Mouse (Mus musculus) forebrain, postnatal 0 days (tissue): ENCODE results near the gene Aldh16a1. TPM values are rescaled to one million over a fixed set of nuclear protein-coding genes. Genes with fewer than 3 reads are reported as not detected.
A peak's percentile ranks its signal among the peaks of the same experiment; 100 is the strongest.
"Not testable (repeated sequence)": the region's sequence is repeated elsewhere in the genome, so short reads cannot be mapped to it uniquely, and the experiment has no call there.

Source experiments
- ATAC-seq: fragments of 200-750 bp; cut with Nextera tagmentation; 2 replicates; pipeline ENCODE4 v1.8.0; 2017; ENCODE audit warnings: mild to moderate bottlenecking, moderate library complexity
- DNase-seq: peaks from one replicate; pipeline ENCODE4 v3.0.0-alpha.2; 2015
- H3K27ac ChIP-seq: fragments of 300-500 bp; sonication (generic); 2 replicates; pipeline ENCODE4 v1.5.1; 2014; ENCODE audit warnings: low read depth, mild to moderate bottlenecking, antibody characterized with exemption, low read length, moderate library complexity, mixed read lengths
- H3K27me3 ChIP-seq: fragments of 300-500 bp; sonication (generic); 2 replicates; pipeline ENCODE4 v1.6.1; 2014; ENCODE audit warnings: mild to moderate bottlenecking, low read length, mixed read lengths; ENCODE audit not compliant: insufficient read depth
- H3K36me3 ChIP-seq: fragments of 300-500 bp; sonication (generic); 2 replicates; pipeline ENCODE4 v1.6.1; 2014; ENCODE audit warnings: mild to moderate bottlenecking, moderate library complexity; ENCODE audit not compliant: insufficient read depth
- H3K4me1 ChIP-seq: fragments of 300-500 bp; sonication (generic); 2 replicates; pipeline ENCODE4 v1.6.1; 2014; ENCODE audit warnings: antibody characterized with exemption; ENCODE audit not compliant: insufficient read depth
- H3K4me2 ChIP-seq: fragments of 300-500 bp; sonication (generic); 2 replicates; pipeline ENCODE4 v1.6.1; 2014; ENCODE audit warnings: low read depth, mild to moderate bottlenecking, moderate library complexity
- H3K4me3 ChIP-seq: fragments of 300-500 bp; sonication (generic); 2 replicates; pipeline ENCODE4 v1.5.1; 2014; ENCODE audit warnings: low read depth, low read length, mixed read lengths
- H3K9ac ChIP-seq: fragments of 300-500 bp; sonication (generic); 2 replicates; pipeline ENCODE4 v1.6.1; 2014; ENCODE audit warnings: mild to moderate bottlenecking
- H3K9me3 ChIP-seq: fragments of 300-500 bp; sonication (generic); 2 replicates; pipeline ENCODE4 v1.6.1; 2016; ENCODE audit warnings: low read length
- CTCF ChIP-seq: sonication (generic); IDR thresholded peaks from 2 replicates; pipeline ENCODE4 v1.5.1; 2016; ENCODE audit warnings: antibody characterized with exemption, control low read depth, low read depth
- WGBS: fragments of 180-500 bp; shearing (Covaris S2); extraction: QIAGEN DNeasy Blood & Tissue Kit; methylation state at CpG from one replicate; pipeline ENCODE4 v1.1.7; 2014; 5-methylcytosine and 5-hydroxymethylcytosine counted together
- polyA plus RNA-seq: library from polyadenylated mRNA; unstranded; fragments of >200 nt; fragmentation: Nextera tagmentation; extraction: Ambion mirVana; gene quantifications from 2 replicates; pipeline ENCODE4 v1.2.1, GENCODE M21; 2015
- total RNA-seq: library from RNA; depleted of rRNA; stranded (reverse); fragments of >200 nt; gene quantifications from 2 replicates; pipeline ENCODE4 v1.2.3, GENCODE M21; 2014

Aldh16a1 gene
- total and polyA plus RNA-seq, 2 experiments from 2014 or later, result 13.3 to 14.2 TPM

GRCm38 (mm10) chr7:45129318-45129717 lies 25.1 kb downstream of the Aldh16a1 start:
- H3K27me3 ChIP-seq, result no peaks in the 10 kb centered on the region
- no peaks in the 10 kb centered on the region for H3K9me3 ChIP-seq
- TF ChIP-seq CTCF, result no peak
- H3K36me3 ChIP-seq, result peaks cover 25% of the 10 kb centered on the region
- H3K27ac ChIP-seq, result peak overlapping the region; percentile 93
- peak overlapping the region; percentile 57 for H3K4me2 ChIP-seq
- DNase-seq, result no peak
- peak overlapping the region; percentile 73 for H3K9ac ChIP-seq
- WGBS, result 1% methylated on average over 17 of the region's 17 CpGs
- H3K4me3 ChIP-seq, result peak overlapping the region; percentile 44
- H3K4me1 ChIP-seq, result peaks cover 7% of the 10 kb centered on the region; the same call in 1 of the 2 replicates
- ATAC-seq, result no peak

- Histone ChIP-seq H3K36me3 (peaks cover 25% of the 10 kb centered on the region), H3K4me2 (peak within 1 kb of the TSS; percentile 74), H3K27me3 (no peaks in the 10 kb centered on the region), H3K27ac (peak within 1 kb of the TSS; percentile 93), H3K9ac (peak within 1 kb of the TSS; percentile 99), H3K9me3 (no peaks in the 10 kb centered on the region), H3K4me1 (peaks cover 7% of the 10 kb centered on the region; the same call in 1 of the 2 replicates), H3K4me3 (peak within 1 kb of the TSS; percentile 98)
- DNase-seq, result peak; percentile 100
- peak; percentile 91 for TF ChIP-seq CTCF
- 3% methylated on average over 47 of the region's 48 CpGs for WGBS
- ATAC-seq, result peak; percentile 91
Observed at GRCm38 (mm10) chr7:45128624-45129246, 25.6 kb downstream of the Aldh16a1 start, which contains the start of gene Rpl13a. Gene Rpl13a (minus strand): TSS chr7:45128761.

GRCm38 (mm10) chr7:45127700-45128224 lies 26.6 kb downstream of the Aldh16a1 start:
- Histone ChIP-seq H3K27ac (peak overlapping the region; percentile 89), H3K36me3 (peaks cover 27% of the 10 kb centered on the region), H3K4me3 (peak overlapping the region; percentile 98), H3K4me2 (peak overlapping the region; percentile 74), H3K4me1 (peaks cover 14% of the 10 kb centered on the region), H3K27me3 (no peaks in the 10 kb centered on the region), H3K9me3 (no peaks in the 10 kb centered on the region), H3K9ac (peak overlapping the region; percentile 99)
- no peak for ATAC-seq
- WGBS, result under 1% methylated on average over 6 of the region's 6 CpGs
- TF ChIP-seq CTCF, result no peak
- DNase-seq, result peak; percentile 20

- 45% methylated on average over 21 of the region's 21 CpGs for WGBS
Observed at GRCm38 (mm10) chr7:45126844-45127699, 27.3 kb downstream of the Aldh16a1 start.

GRCm38 (mm10) chr7:45126147-45126843 lies 28.1 kb downstream of the Aldh16a1 start:
- Histone ChIP-seq H3K9me3 (no peaks in the 10 kb centered on the region), H3K4me3 (no peak overlapping the region), H3K4me1 (peaks cover 14% of the 10 kb centered on the region), H3K4me2 (no peak overlapping the region), H3K9ac (no peak overlapping the region), H3K27me3 (no peaks in the 10 kb centered on the region), H3K36me3 (peaks cover 42% of the 10 kb centered on the region), H3K27ac (no peak overlapping the region)
- DNase-seq (no peak), ATAC-seq (no peak)
- 75% methylated on average over 17 of the region's 17 CpGs for WGBS
- no peak for TF ChIP-seq CTCF

More at GRCm38 (mm10) chr7:45126844-45127699, 27.3 kb downstream of the Aldh16a1 start:
- ATAC-seq (no peak), DNase-seq (no peak)
- H3K9ac ChIP-seq, result peak overlapping the region; percentile 99
- peaks cover 14% of the 10 kb centered on the region for H3K4me1 ChIP-seq
- peak; percentile 22 for TF ChIP-seq CTCF
- H3K9me3 ChIP-seq, result no peaks in the 10 kb centered on the region
- H3K36me3 ChIP-seq, result peaks cover 34% of the 10 kb centered on the region
- no peaks in the 10 kb centered on the region for H3K27me3 ChIP-seq
- H3K4me3 ChIP-seq, result peak overlapping the region; percentile 98
- peak overlapping the region; percentile 74 for H3K4me2 ChIP-seq
- 0 out of 2 replicates have a peak overlapping the region, but pooled peaks have one; percentile 89 for H3K27ac ChIP-seq

- not testable (repeated sequence) for H3K4me2 ChIP-seq, DNase-seq, H3K4me3 ChIP-seq, H3K27me3 ChIP-seq, H3K27ac ChIP-seq, H3K9ac ChIP-seq, ATAC-seq, H3K9me3 ChIP-seq
- H3K4me1 ChIP-seq, result peaks cover 14% of the 10 kb centered on the region
- WGBS, result 66% methylated on average over 5 of the region's 5 CpGs
- H3K36me3 ChIP-seq, result peaks cover 48% of the 10 kb centered on the region
Observed at GRCm38 (mm10) chr7:45125649-45126048, 28.7 kb downstream of the Aldh16a1 start.
